Mouse (Mus musculus) CH12.LX (cell line): ENCODE measurements around the gene Apopt1. TPM values are rescaled to one million over a fixed set of nuclear protein-coding genes. Genes with fewer than 3 reads are reported as not detected.

Experiments used
- DNase-seq: peaks from one replicate; pipeline ENCODE4 v3.0.0-alpha.2; 2013; ENCODE audit errors: extremely low read depth
- H3K27ac ChIP-seq: 2 replicates; pipeline ENCODE4 v1.5.1; 2012; ENCODE audit warnings: low read depth, mild to moderate bottlenecking, control low read depth, moderate library complexity; ENCODE audit not compliant: insufficient read depth
- H3K27me3 ChIP-seq: replicated peaks from 2 replicates; pipeline ENCODE3; 2012; ENCODE audit warnings: inconsistent platforms
- H3K36me3 ChIP-seq, 2 experiments: replicated peaks in 1 of 2; 2 replicates each; pipeline versions ENCODE3 to v1.6.1; 2012; ENCODE audit warnings: inconsistent platforms in 1 of 2, low read length in 1 of 2, mild to moderate bottlenecking in 1 of 2, mixed read lengths in 1 of 2, moderate library complexity in 1 of 2; ENCODE audit not compliant: control insufficient read depth in 1 of 2, insufficient read depth in 1 of 2
- H3K4me1 ChIP-seq, 2 experiments: 2 replicates each; pipeline ENCODE4 v1.6.1; 2012; ENCODE audit warnings: inconsistent platforms in 1 of 2, moderate library complexity in 1 of 2; ENCODE audit not compliant: insufficient read depth in 2 of 2, control insufficient read depth in 1 of 2
- H3K4me2 ChIP-seq: 2 replicates; pipeline ENCODE4 v1.6.1; 2012; ENCODE audit warnings: low read depth, mild to moderate bottlenecking, control low read depth; ENCODE audit not compliant: poor library complexity, insufficient read depth, severe bottlenecking
- H3K4me3 ChIP-seq, 3 experiments: fragments of 150-350 bp in 1 of 3; sonication (generic) in 1 of 3; replicated peaks in 1 of 3; 2 replicates each; pipeline versions ENCODE3 to v1.5.1; 2011 to 2012; ENCODE audit warnings: low read depth in 2 of 3, low read length in 2 of 3, mild to moderate bottlenecking in 2 of 3, moderate library complexity in 2 of 3, control low read depth in 1 of 3, improper control_type of control experiment in 1 of 3, inconsistent platforms in 1 of 3, mixed read lengths in 1 of 3; ENCODE audit not compliant: poor library complexity in 1 of 3
- H3K79me2 ChIP-seq: replicated peaks from 2 replicates; pipeline ENCODE4 v1.6.1; 2012; ENCODE audit warnings: mild to moderate bottlenecking, moderate library complexity; ENCODE audit not compliant: control insufficient read depth, poor library complexity, insufficient read depth, severe bottlenecking; ENCODE audit errors: extremely low read depth
- H3K9ac ChIP-seq: 2 replicates; pipeline ENCODE4 v1.6.1; 2012; ENCODE audit warnings: low read depth, mild to moderate bottlenecking, control low read depth, moderate library complexity; ENCODE audit not compliant: insufficient read depth
- H3K9me3 ChIP-seq: replicated peaks from 2 replicates; pipeline ENCODE3; 2012; ENCODE audit warnings: low read length, inconsistent platforms, mixed read lengths
- BHLHE40 ChIP-seq: IDR thresholded peaks from 2 replicates; pipeline ENCODE4 v1.6.1; 2011; ENCODE audit warnings: mild to moderate bottlenecking, low read depth, low read length, improper control_type of control experiment
- CHD1 ChIP-seq: IDR thresholded peaks from 2 replicates; pipeline ENCODE4 v1.6.1; 2012; ENCODE audit warnings: low read depth, low read length, improper control_type of control experiment, inconsistent platforms
- CHD2 ChIP-seq: IDR thresholded peaks from 2 replicates; pipeline ENCODE4 v1.6.1; 2011; ENCODE audit warnings: low read length, improper control_type of control experiment
- CTCF ChIP-seq, 2 experiments: IDR thresholded peaks in 1 of 2; conservative IDR thresholded peaks in 1 of 2; 2 replicates each; pipeline ENCODE4 v1.5.1; 2011 to 2012; ENCODE audit warnings: low read depth in 2 of 2, low read length in 2 of 2, improper control_type of control experiment in 1 of 2, inconsistent platforms in 1 of 2, mild to moderate bottlenecking in 1 of 2, moderate library complexity in 1 of 2
- EP300 ChIP-seq: IDR thresholded peaks from 2 replicates; pipeline ENCODE4 v1.6.1; 2011; ENCODE audit warnings: low read length, improper control_type of control experiment
- ETS1 ChIP-seq: conservative IDR thresholded peaks from 2 replicates; pipeline ENCODE4 v1.6.1; 2012; ENCODE audit warnings: low read depth, mild to moderate bottlenecking, inconsistent platforms, low read length, improper control_type of control experiment, moderate library complexity
- GABPA ChIP-seq: IDR thresholded peaks from 2 replicates; pipeline ENCODE4 v1.6.1; 2012; ENCODE audit warnings: low read depth, low read length, improper control_type of control experiment, inconsistent platforms; ENCODE audit not compliant: insufficient replicate concordance
- IRF4 ChIP-seq: IDR thresholded peaks from 2 replicates; pipeline ENCODE4 v1.6.1; 2014; ENCODE audit warnings: low read depth, mild to moderate bottlenecking, inconsistent platforms, low read length, improper control_type of control experiment
- JUN ChIP-seq: IDR thresholded peaks from 2 replicates; pipeline ENCODE4 v1.6.1; 2011; ENCODE audit warnings: low read depth, mild to moderate bottlenecking, low read length, improper control_type of control experiment, moderate library complexity; ENCODE audit not compliant: insufficient read depth
- JUND ChIP-seq: conservative IDR thresholded peaks from 2 replicates; pipeline ENCODE4 v1.6.1; 2011; ENCODE audit warnings: low read depth, low read length, improper control_type of control experiment
- MAFK ChIP-seq: IDR thresholded peaks from 2 replicates; pipeline ENCODE4 v1.6.1; 2011; ENCODE audit warnings: low read length, improper control_type of control experiment; ENCODE audit not compliant: insufficient replicate concordance
- MAX ChIP-seq: IDR thresholded peaks from 2 replicates; pipeline ENCODE4 v1.6.1; 2011; ENCODE audit warnings: low read length, improper control_type of control experiment
- MAZ ChIP-seq: IDR thresholded peaks from 2 replicates; pipeline ENCODE4 v1.6.1; 2012; ENCODE audit warnings: low read depth, mild to moderate bottlenecking, inconsistent platforms, low read length, improper control_type of control experiment, moderate library complexity
- MEF2A ChIP-seq: IDR thresholded peaks from 2 replicates; pipeline ENCODE4 v1.6.1; 2014; ENCODE audit warnings: low read depth, mild to moderate bottlenecking, inconsistent platforms, low read length, improper control_type of control experiment, borderline replicate concordance
- MXI1 ChIP-seq: IDR thresholded peaks from 2 replicates; pipeline ENCODE4 v1.6.1; 2011; ENCODE audit warnings: mild to moderate bottlenecking, low read depth, low read length, improper control_type of control experiment
- NELFE ChIP-seq: IDR thresholded peaks from 2 replicates; pipeline ENCODE4 v1.6.1; 2011; ENCODE audit warnings: low read depth, low read length, improper control_type of control experiment
- POLR2A ChIP-seq: IDR thresholded peaks from 2 replicates; pipeline ENCODE4 v1.6.1; 2011; ENCODE audit warnings: low read depth, mild to moderate bottlenecking, improper control_type of control experiment, low read length
- RAD21 ChIP-seq: IDR thresholded peaks from 2 replicates; pipeline ENCODE4 v1.6.1; 2011; ENCODE audit warnings: low read depth, mild to moderate bottlenecking, low read length, improper control_type of control experiment, moderate library complexity
- RCOR1 ChIP-seq: conservative IDR thresholded peaks from 2 replicates; pipeline ENCODE4 v1.6.1; 2012; ENCODE audit warnings: low read depth, mild to moderate bottlenecking, inconsistent platforms, low read length, improper control_type of control experiment
- SIN3A ChIP-seq: IDR thresholded peaks from 2 replicates; pipeline ENCODE4 v1.6.1; 2012; ENCODE audit warnings: low read length, improper control_type of control experiment, inconsistent platforms
- SMC3 ChIP-seq: IDR thresholded peaks from 2 replicates; pipeline ENCODE4 v1.6.1; 2011; ENCODE audit warnings: low read depth, low read length, improper control_type of control experiment
- TCF12 ChIP-seq: IDR thresholded peaks from 2 replicates; pipeline ENCODE4 v1.6.1; 2014; ENCODE audit warnings: low read depth, mild to moderate bottlenecking, inconsistent platforms, low read length, improper control_type of control experiment
- UBTF ChIP-seq: IDR thresholded peaks from 2 replicates; pipeline ENCODE4 v1.6.1; 2012; ENCODE audit warnings: low read depth, mild to moderate bottlenecking, inconsistent platforms, low read length, improper control_type of control experiment, moderate library complexity
- ZNF384 ChIP-seq: IDR thresholded peaks from 2 replicates; pipeline ENCODE4 v1.6.1; 2012; ENCODE audit warnings: low read depth, low read length, improper control_type of control experiment, inconsistent platforms
- dilution Hi-C: fragments of 300-500 bp; cut with MboI; formaldehyde crosslinking; loops from 2 replicates; pipeline ENCODE4 v1.14.3; 2020; ENCODE audit warnings: low sequenced_read_pairs; ENCODE audit not compliant: extremely low pct_unique_long_range_greater_than_20kb, extremely low pct_ligation_motif_present
- in situ Hi-C: fragments of 300-500 bp; cut with MboI; formaldehyde crosslinking; loops from 3 replicates; pipeline ENCODE4 v1.14.3; 2019; ENCODE audit warnings: low sequenced_read_pairs, low pct_ligation_motif_present, low pct_unique_long_range_greater_than_20kb, mixed read lengths
- polyA plus RNA-seq: library from polyadenylated mRNA; unstranded; fragments of >175 nt; gene quantifications from 2 replicates; pipeline ENCODE4 v1.2.1, GENCODE M21; 2012; ENCODE audit warnings: low read depth; ENCODE audit not compliant: insufficient read length
- total RNA-seq, 2 experiments: library from RNA; depleted of rRNA; stranded (reverse); fragments of 300-350 nt in 1 of 2; fragments of >200 nt in 1 of 2; gene quantifications; 2 replicates each; pipeline ENCODE4 v1.2.3; 2012 to 2014

The Apopt1 gene
- total and polyA plus RNA-seq, 3 experiments, result 36.0 to 49.1 (median 43.6) TPM

- Histone ChIP-seq H3K9ac (no peak overlapping the region), H3K9me3 (peaks cover 3% of the 10 kb centered on the region), H3K79me2 (peaks cover 26% of the 10 kb centered on the region), H3K36me3 (peaks cover 14 to 62% of the 10 kb centered on the region in 2 experiments), H3K27ac (peak overlapping the region; percentile 73), H3K4me3 (no peak overlapping the region), H3K4me1 (peaks cover 11 to 59% of the 10 kb centered on the region in 2 experiments; a peak in 3 of 4 replicates), H3K4me2 (peak overlapping the region; percentile 35; the same call in 1 of the 2 replicates), H3K27me3 (no peaks in the 10 kb centered on the region)
- no peak; the same call in 1 of the 2 replicates for TF ChIP-seq ZNF384
- TF ChIP-seq MAFK, result no peak
- TF ChIP-seq MXI1, result no peak
- 0 out of 2 replicates have a peak, but pooled peaks have one; percentile 51 for TF ChIP-seq MAZ
- TF ChIP-seq MAX, result 0 out of 2 replicates have a peak, but pooled peaks have one; percentile 43
- TF ChIP-seq SIN3A, result 0 out of 2 replicates have a peak, but pooled peaks have one; percentile 43
- TF ChIP-seq IRF4, result peak; percentile 63; the same call in 1 of the 2 replicates
- peak; percentile 60 for TF ChIP-seq JUND
- TF ChIP-seq TCF12, result peak; percentile 61; the same call in 1 of the 2 replicates
- TF ChIP-seq MEF2A, result peak; percentile 75
- TF ChIP-seq CHD1, result no peak
- TF ChIP-seq BHLHE40, result peak; percentile 92
- TF ChIP-seq RAD21, result no peak
- TF ChIP-seq JUN, result peak; percentile 29; the same call in 1 of the 2 replicates
- peak; percentile 78 for TF ChIP-seq EP300
- TF ChIP-seq ETS1, result peak; percentile 97
- in situ Hi-C loops, result no loop called here
- dilution Hi-C loops, result no loop called here
- peak; percentile 80 for DNase-seq
Measured at GRCm38 (mm10) chr12:111768322-111768928, 55.4 kb downstream of the Apopt1 start.

DNA sequence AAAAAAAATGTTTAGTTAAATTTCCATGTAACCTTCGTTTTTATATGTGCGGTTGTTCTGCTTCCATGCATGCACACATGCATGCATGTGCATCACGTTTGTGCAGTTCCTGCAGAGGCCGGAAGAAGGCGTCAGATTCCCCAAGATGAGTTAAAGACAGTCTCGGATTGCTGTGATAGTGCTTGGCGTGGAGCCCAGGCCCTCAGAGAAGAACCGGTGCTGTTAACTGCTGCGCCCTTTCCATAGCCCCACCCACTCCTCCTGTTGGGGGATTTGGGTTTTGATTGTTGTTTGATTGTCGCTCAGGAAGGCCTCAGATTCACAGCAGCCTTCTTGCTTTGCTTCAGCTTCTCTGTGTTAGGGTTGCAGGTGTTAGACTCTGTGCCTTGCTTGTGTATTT lies 56.2 kb downstream of the Apopt1 start:
- Histone ChIP-seq H3K4me3 (no peak overlapping the region), H3K27ac (no peak overlapping the region), H3K9ac (no peak overlapping the region), H3K4me2 (no peak overlapping the region), H3K4me1 (peaks cover 11 to 50% of the 10 kb centered on the region in 2 experiments; a peak in 3 of 4 replicates), H3K79me2 (peaks cover 26% of the 10 kb centered on the region), H3K36me3 (peaks cover 21 to 64% of the 10 kb centered on the region in 2 experiments), H3K9me3 (peaks cover 3% of the 10 kb centered on the region), H3K27me3 (no peaks in the 10 kb centered on the region)
- DNase-seq, result no peak
- in situ Hi-C loops (no loop called here), dilution Hi-C loops (no loop called here)
- no peak for TF ChIP-seq BHLHE40
- no peak for TF ChIP-seq GABPA
- TF ChIP-seq POLR2A, result no peak
- TF ChIP-seq EP300, result no peak
- no peak for TF ChIP-seq NELFE
- no peak for TF ChIP-seq MAFK
- TF ChIP-seq JUND, result no peak
- TF ChIP-seq CTCF (conservative IDR thresholded peaks at IDR 0.05 in 1 of 2, IDR thresholded peaks at IDR 0.05 in 1 of 2; ENCODE audit: low read depth in 2 of 2, low read length in 2 of 2), result no peak
- no peak for TF ChIP-seq JUN
- no peak for TF ChIP-seq CHD1
- TF ChIP-seq CHD2, result no peak
- TF ChIP-seq MAZ, result no peak
- TF ChIP-seq RCOR1, result no peak
- TF ChIP-seq UBTF, result no peak
- no peak for TF ChIP-seq SIN3A
- no peak for TF ChIP-seq MAX
- TF ChIP-seq RAD21, result no peak
- no peak for TF ChIP-seq ZNF384
- no peak for TF ChIP-seq SMC3
